Mouse (Mus musculus) testis, postnatal 14 days (tissue): ENCODE measurements around the gene Dnajc7.
"Not testable (repeated sequence)": the region's sequence is repeated elsewhere in the genome, so short reads cannot be mapped to it uniquely, and the experiment has no call there.

Source experiments
- DNase-seq: peaks from one replicate; pipeline ENCODE4 v3.0.0; 2021; ENCODE audit warnings: low spot score

Gene Dnajc7

GRCm38 (mm10) chr11:100616836-100617235, 3.1 kb downstream of the Dnajc7 start:
- not testable (repeated sequence) for DNase-seq

- DNase-seq = no peak
Measured at GRCm38 (mm10) chr11:100616332-100616731, 3.6 kb downstream of the Dnajc7 start.

GRCm38 (mm10) chr11:100613241-100613640, 6.7 kb downstream of the Dnajc7 start:
- DNase-seq = no peak

GRCm38 (mm10) chr11:100611627-100612026, 8.3 kb downstream of the Dnajc7 start:
- DNase-seq = no peak

- no peak for DNase-seq
Measured at GRCm38 (mm10) chr11:100609997-100610680, 9.8 kb downstream of the Dnajc7 start.

- no peak for DNase-seq
Measured at GRCm38 (mm10) chr11:100609355-100609996, 10.5 kb downstream of the Dnajc7 start.

GRCm38 (mm10) chr11:100608796-100609195, 11.2 kb downstream of the Dnajc7 start:
- DNase-seq = no peak

- DNase-seq = no peak
Measured at GRCm38 (mm10) chr11:100607121-100607520, 12.8 kb downstream of the Dnajc7 start.

GRCm38 (mm10) chr11:100605451-100605850, 14.5 kb downstream of the Dnajc7 start:
- no peak for DNase-seq

GRCm38 (mm10) chr11:100604321-100605005, 15.5 kb downstream of the Dnajc7 start:
- DNase-seq = no peak

- no peak for DNase-seq
Measured at GRCm38 (mm10) chr11:100603813-100604212, 16.2 kb downstream of the Dnajc7 start.

GRCm38 (mm10) chr11:100603155-100603554, 16.8 kb downstream of the Dnajc7 start:
- peak; percentile 49 for DNase-seq

- DNase-seq = no peak
Measured at GRCm38 (mm10) chr11:100601372-100601771, 18.6 kb downstream of the Dnajc7 start.

- no peak for DNase-seq
Measured at GRCm38 (mm10) chr11:100598074-100598473, 21.9 kb downstream of the Dnajc7 start.

- no peak for DNase-seq
Measured at GRCm38 (mm10) chr11:100595533-100595932, 24.4 kb downstream of the Dnajc7 start.

- DNase-seq = no peak
Measured at GRCm38 (mm10) chr11:100594608-100595007, 25.4 kb downstream of the Dnajc7 start.

GRCm38 (mm10) chr11:100592346-100593046, 27.5 kb downstream of the Dnajc7 start:
- no peak for DNase-seq

GRCm38 (mm10) chr11:100588462-100588861, 31.5 kb downstream of the Dnajc7 start:
- DNase-seq = no peak

GRCm38 (mm10) chr11:100585148-100585547, 34.8 kb downstream of the Dnajc7 start:
- DNase-seq = no peak

- no peak for DNase-seq
Measured at GRCm38 (mm10) chr11:100584561-100584961, 35.4 kb downstream of the Dnajc7 start.

- DNase-seq = no peak
Measured at GRCm38 (mm10) chr11:100582836-100583235, 37.1 kb downstream of the Dnajc7 start.

GRCm38 (mm10) chr11:100582413-100582812, 37.6 kb downstream of the Dnajc7 start:
- not testable (repeated sequence) for DNase-seq
